Mouse (Mus musculus) neural tube, embryonic 12.5 days (tissue): Measurements from ENCODE around the gene Fam25c. TPM values are rescaled to one million over a fixed set of nuclear protein-coding genes. Genes with fewer than 3 reads are reported as not detected.

Source experiments
- ATAC-seq: fragments of 200-750 bp; cut with Nextera tagmentation; 2 replicates; pipeline ENCODE4 v1.8.0; 2017; ENCODE audit warnings: low read depth, mild to moderate bottlenecking, moderate TSS enrichment, moderate library complexity; ENCODE audit not compliant: low FRiP score
- H3K27ac ChIP-seq: fragments of 300-500 bp; sonication (generic); 2 replicates; pipeline ENCODE4 v1.5.1; 2016
- H3K27me3 ChIP-seq: fragments of 300-500 bp; sonication (generic); replicated peaks from 2 replicates; pipeline ENCODE4 v1.6.1; 2016; ENCODE audit warnings: mild to moderate bottlenecking
- H3K36me3 ChIP-seq: fragments of 300-500 bp; sonication (generic); 2 replicates; pipeline ENCODE4 v1.6.1; 2016; ENCODE audit warnings: mild to moderate bottlenecking
- H3K4me1 ChIP-seq: fragments of 300-500 bp; sonication (generic); 2 replicates; pipeline ENCODE4 v1.6.1; 2016
- H3K4me2 ChIP-seq: fragments of 300-500 bp; sonication (generic); replicated peaks from 2 replicates; pipeline ENCODE4 v1.6.1; 2016; ENCODE audit warnings: mild to moderate bottlenecking
- H3K4me3 ChIP-seq: fragments of 300-500 bp; sonication (generic); 2 replicates; pipeline ENCODE4 v1.5.1; 2016
- H3K9ac ChIP-seq: fragments of 300-500 bp; sonication (generic); 2 replicates; pipeline ENCODE4 v1.6.1; 2016; ENCODE audit warnings: mild to moderate bottlenecking
- H3K9me3 ChIP-seq: fragments of 300-500 bp; sonication (generic); 2 replicates; pipeline ENCODE4 v1.6.1; 2016; ENCODE audit warnings: mild to moderate bottlenecking
- WGBS: fragments of 180-500 bp; shearing (Covaris S2); methylation state at CpG from one replicate; pipeline ENCODE4 v1.1.7; 2016; 5-methylcytosine and 5-hydroxymethylcytosine counted together
- polyA plus RNA-seq: library from polyadenylated mRNA; unstranded; fragments of >200 nt; fragmentation: Nextera tagmentation; extraction: Ambion mirVana; gene quantifications from 2 replicates; pipeline ENCODE4 v1.2.1, GENCODE M21; 2016

The Fam25c gene
- polyA plus RNA-seq, 1 experiment from 2014 or later = not detected

- H3K4me1 ChIP-seq = peaks cover 4% of the 10 kb centered on the region; the same call in 1 of the 2 replicates
- 33% methylated on average over 18 of the region's 18 CpGs for WGBS
- peak overlapping the region; percentile 33 for H3K4me3 ChIP-seq
- H3K9me3 ChIP-seq = no peaks in the 10 kb centered on the region
- peak; percentile 48; the same call in 1 of the 2 replicates for ATAC-seq
- no peak overlapping the region for H3K27ac ChIP-seq
- no peaks in the 10 kb centered on the region for H3K27me3 ChIP-seq
- no peaks in the 10 kb centered on the region for H3K36me3 ChIP-seq
- peak overlapping the region; percentile 76 for H3K4me2 ChIP-seq
- peak overlapping the region; percentile 23; the same call in 1 of the 2 replicates for H3K9ac ChIP-seq
These were observed 7.7 kb upstream of the Fam25c start for GRCm38 (mm10) chr14:34362726-34363445.

DNA sequence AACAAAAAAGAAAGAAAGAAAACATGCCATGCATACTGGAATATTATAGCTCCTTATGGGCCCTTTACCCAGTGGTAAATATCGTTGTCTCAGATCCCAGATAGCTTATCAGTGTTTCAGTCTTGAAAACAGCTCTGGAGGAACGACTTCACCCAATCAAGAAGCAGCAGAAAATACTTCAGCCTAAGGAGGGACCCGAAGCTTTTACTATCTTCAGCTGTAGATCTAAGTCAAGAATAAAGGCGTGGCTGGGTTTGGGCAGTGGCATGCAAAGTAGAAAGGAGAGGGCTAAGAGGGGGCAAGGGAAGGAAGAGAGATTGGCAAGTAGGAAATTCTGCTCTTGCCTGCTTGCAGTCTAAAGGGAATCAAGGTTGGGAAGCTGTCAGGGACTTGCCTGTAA, 6.9 kb upstream of the Fam25c start:
- Histone ChIP-seq H3K27me3 (no peaks in the 10 kb centered on the region), H3K4me2 (no peak overlapping the region), H3K36me3 (no peaks in the 10 kb centered on the region), H3K4me1 (peaks cover 4% of the 10 kb centered on the region; the same call in 1 of the 2 replicates), H3K4me3 (no peak overlapping the region), H3K9ac (no peak overlapping the region), H3K27ac (no peak overlapping the region), H3K9me3 (no peaks in the 10 kb centered on the region)
- whole genome bisulfite sequencing = 84% methylated on average over 4 of the region's 4 CpGs
- no peak for ATAC-seq

GRCm38 (mm10) chr14:34360251-34360650, 5.0 kb upstream of the Fam25c start:
- Histone ChIP-seq H3K4me1 (peaks cover 4% of the 10 kb centered on the region; the same call in 1 of the 2 replicates), H3K27ac (no peak overlapping the region), H3K27me3 (no peaks in the 10 kb centered on the region), H3K9ac (no peak overlapping the region), H3K9me3 (no peaks in the 10 kb centered on the region), H3K4me2 (no peak overlapping the region), H3K36me3 (no peaks in the 10 kb centered on the region), H3K4me3 (no peak overlapping the region)
- ATAC-seq = no peak
- WGBS = 54% methylated on average over 6 of the region's 6 CpGs

DNA sequence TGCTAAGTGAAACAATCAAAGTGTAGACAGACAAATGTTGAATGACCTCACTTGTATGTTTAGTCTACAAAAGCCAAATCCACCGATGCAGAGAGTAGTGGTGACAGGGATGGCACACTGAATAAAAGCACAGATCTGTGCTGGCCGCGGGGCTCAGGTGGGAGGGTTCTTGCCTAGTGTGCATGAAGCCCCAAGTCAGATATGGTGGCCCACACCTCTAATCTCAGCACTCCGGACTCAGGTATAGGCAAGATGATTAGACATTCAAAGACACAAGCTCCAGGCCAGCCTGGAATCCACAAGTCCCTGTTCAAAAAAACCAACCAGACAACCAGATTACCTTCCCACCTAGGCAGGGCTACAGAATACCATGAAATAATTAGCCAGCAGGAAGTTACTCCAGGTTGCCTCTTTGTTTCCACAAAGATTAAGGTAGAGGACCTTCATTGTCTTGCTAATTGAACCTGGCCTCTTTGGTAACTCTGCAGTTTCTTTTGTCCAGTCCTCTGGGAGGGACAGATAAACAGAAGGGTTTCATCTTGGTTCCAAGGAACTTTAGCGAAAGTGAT, 4.5 kb upstream of the Fam25c start:
- Histone ChIP-seq H3K9me3 (no peaks in the 10 kb centered on the region), H3K4me3 (no peak overlapping the region), H3K27me3 (no peaks in the 10 kb centered on the region), H3K9ac (no peak overlapping the region), H3K36me3 (no peaks in the 10 kb centered on the region), H3K4me1 (peaks cover 4% of the 10 kb centered on the region; the same call in 1 of the 2 replicates), H3K4me2 (no peak overlapping the region), H3K27ac (no peak overlapping the region)
- no peak for ATAC-seq
- 49% methylated on average over 5 of the region's 5 CpGs for WGBS

- Histone ChIP-seq H3K27ac (no peak overlapping the region), H3K9me3 (no peaks in the 10 kb centered on the region), H3K36me3 (no peaks in the 10 kb centered on the region), H3K4me2 (no peak overlapping the region), H3K9ac (no peak overlapping the region), H3K4me1 (no peaks in the 10 kb centered on the region), H3K27me3 (no peaks in the 10 kb centered on the region), H3K4me3 (no peak overlapping the region)
- 83% methylated on average over 7 of the region's 7 CpGs for WGBS
- no peak for ATAC-seq
These were observed 2.6 kb upstream of the Fam25c start for GRCm38 (mm10) chr14:34357671-34358455.

GRCm38 (mm10) chr14:34354456-34354855, 777 bp downstream of the Fam25c start:
- H3K36me3 ChIP-seq = no peaks in the 10 kb centered on the region
- H3K4me3 ChIP-seq = no peak overlapping the region
- no peaks in the 10 kb centered on the region for H3K4me1 ChIP-seq
- H3K4me2 ChIP-seq = no peak overlapping the region
- no peak for ATAC-seq
- 87% methylated on average over 4 of the region's 4 CpGs for WGBS
- no peak overlapping the region for H3K9ac ChIP-seq
- H3K27me3 ChIP-seq = no peaks in the 10 kb centered on the region
- H3K27ac ChIP-seq = no peak overlapping the region
- no peaks in the 10 kb centered on the region for H3K9me3 ChIP-seq

GRCm38 (mm10) chr14:34353326-34353725, 1.9 kb downstream of the Fam25c start:
- WGBS = 91% methylated on average over 3 of the region's 3 CpGs
- no peaks in the 10 kb centered on the region for H3K9me3 ChIP-seq
- H3K9ac ChIP-seq = no peak overlapping the region
- no peak overlapping the region for H3K27ac ChIP-seq
- no peaks in the 10 kb centered on the region for H3K27me3 ChIP-seq
- H3K36me3 ChIP-seq = no peaks in the 10 kb centered on the region
- no peak overlapping the region for H3K4me3 ChIP-seq
- no peaks in the 10 kb centered on the region for H3K4me1 ChIP-seq
- ATAC-seq = no peak
- H3K4me2 ChIP-seq = no peak overlapping the region

DNA sequence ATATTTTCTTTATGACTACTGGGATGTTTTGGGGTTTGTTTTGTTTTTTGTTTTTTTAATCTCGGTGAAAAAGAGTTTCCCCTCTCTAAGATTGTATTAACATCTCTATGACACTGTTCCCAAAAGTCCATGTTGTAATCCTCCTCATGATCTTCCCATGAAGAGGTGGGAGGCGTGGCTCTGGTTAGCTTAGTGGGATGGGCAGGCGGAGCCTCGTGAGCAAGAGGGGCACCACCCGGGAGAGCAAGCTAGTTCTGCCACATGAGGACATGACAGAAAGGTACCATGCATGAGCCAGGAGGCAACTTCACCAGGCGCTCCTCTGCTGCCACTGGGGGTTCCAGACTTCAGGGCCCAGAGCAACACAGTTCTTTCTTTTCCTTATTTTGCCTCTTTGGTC, 2.7 kb downstream of the Fam25c start:
- no peaks in the 10 kb centered on the region for H3K9me3 ChIP-seq
- H3K4me1 ChIP-seq = no peaks in the 10 kb centered on the region
- H3K4me3 ChIP-seq = no peak overlapping the region
- no peak overlapping the region for H3K4me2 ChIP-seq
- H3K9ac ChIP-seq = no peak overlapping the region
- no peak overlapping the region for H3K27ac ChIP-seq
- no peaks in the 10 kb centered on the region for H3K36me3 ChIP-seq
- H3K27me3 ChIP-seq = no peaks in the 10 kb centered on the region
- 77% methylated on average over 6 of the region's 6 CpGs for WGBS
- ATAC-seq = no peak

DNA sequence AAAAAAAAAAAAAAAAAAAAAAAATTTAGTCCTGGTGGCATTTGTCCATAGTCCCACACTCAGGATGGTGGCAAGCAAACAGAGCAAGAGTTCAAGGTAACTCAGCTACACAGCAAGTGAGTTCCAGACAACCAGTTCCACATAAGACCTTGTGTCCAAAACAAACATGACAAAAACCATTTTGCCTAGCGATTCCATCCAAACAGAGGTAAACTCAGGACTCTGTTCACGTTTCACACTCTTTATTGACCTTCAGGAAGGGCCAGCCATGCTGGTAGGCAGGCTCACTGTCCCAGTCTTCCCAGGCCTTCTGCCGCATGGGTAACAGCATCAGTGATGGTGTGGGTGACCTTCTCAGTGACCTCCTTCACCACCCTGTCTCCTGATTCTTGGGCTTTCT, 3.6 kb downstream of the Fam25c start:
- Histone ChIP-seq H3K9me3 (no peaks in the 10 kb centered on the region), H3K27me3 (no peaks in the 10 kb centered on the region), H3K27ac (no peak overlapping the region), H3K36me3 (no peaks in the 10 kb centered on the region), H3K4me1 (no peaks in the 10 kb centered on the region), H3K4me2 (no peak overlapping the region), H3K9ac (no peak overlapping the region), H3K4me3 (no peak overlapping the region)
- ATAC-seq = no peak
- WGBS = 60% methylated on average over 3 of the region's 3 CpGs

DNA sequence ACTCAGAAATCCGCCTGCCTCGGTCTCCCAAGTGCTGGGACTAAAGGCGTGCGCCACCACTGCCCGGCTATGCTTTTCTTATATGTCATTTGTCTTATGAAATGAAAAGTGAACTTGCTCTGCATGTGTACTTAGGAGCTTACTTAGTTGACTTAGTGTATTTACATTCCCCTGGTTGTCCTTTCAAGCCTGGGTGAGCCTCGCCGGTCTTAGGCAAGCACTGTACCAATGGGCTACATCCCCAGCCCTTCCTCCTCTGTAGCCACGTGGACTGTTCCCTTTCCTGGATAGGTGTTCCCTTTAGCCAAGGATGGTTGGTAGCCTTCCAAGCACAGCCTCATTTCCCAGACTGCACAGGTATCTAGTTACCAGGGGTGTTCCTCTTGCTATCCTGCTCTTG, 6.2 kb downstream of the Fam25c start:
- no peaks in the 10 kb centered on the region for H3K4me1 ChIP-seq
- H3K4me2 ChIP-seq = no peak overlapping the region
- peaks cover 6% of the 10 kb centered on the region; the same call in 1 of the 2 replicates for H3K36me3 ChIP-seq
- H3K9me3 ChIP-seq = no peaks in the 10 kb centered on the region
- H3K27me3 ChIP-seq = no peaks in the 10 kb centered on the region
- no peak overlapping the region for H3K9ac ChIP-seq
- no peak overlapping the region for H3K27ac ChIP-seq
- H3K4me3 ChIP-seq = no peak overlapping the region
- ATAC-seq = no peak
- WGBS = 87% methylated on average over 8 of the region's 8 CpGs

GRCm38 (mm10) chr14:34348301-34348700, 6.9 kb downstream of the Fam25c start:
- Histone ChIP-seq H3K4me1 (no peaks in the 10 kb centered on the region), H3K4me2 (no peak overlapping the region), H3K27ac (no peak overlapping the region), H3K9ac (no peak overlapping the region), H3K9me3 (no peaks in the 10 kb centered on the region), H3K27me3 (no peaks in the 10 kb centered on the region), H3K36me3 (peaks cover 9% of the 10 kb centered on the region; the same call in 1 of the 2 replicates), H3K4me3 (no peak overlapping the region)
- ATAC-seq = no peak
- 85% methylated on average over 7 of the region's 7 CpGs for WGBS

GRCm38 (mm10) chr14:34347084-34347483, 8.1 kb downstream of the Fam25c start:
- no peaks in the 10 kb centered on the region for H3K27me3 ChIP-seq
- H3K4me1 ChIP-seq = no peaks in the 10 kb centered on the region
- ATAC-seq = no peak
- H3K4me3 ChIP-seq = no peak overlapping the region
- peaks cover 21% of the 10 kb centered on the region for H3K36me3 ChIP-seq
- 96% methylated on average over 5 of the region's 5 CpGs for WGBS
- no peak overlapping the region for H3K27ac ChIP-seq
- H3K9me3 ChIP-seq = no peaks in the 10 kb centered on the region
- H3K4me2 ChIP-seq = no peak overlapping the region
- H3K9ac ChIP-seq = no peak overlapping the region
